Mouse (Mus musculus) forebrain, postnatal 0 days (tissue): ENCODE measurements around the gene Miox. TPM values are rescaled to one million over a fixed set of nuclear protein-coding genes. Genes with fewer than 3 reads are reported as not detected.

Source experiments
- ATAC-seq: fragments of 200-750 bp; cut with Nextera tagmentation; 2 replicates; pipeline ENCODE4 v1.8.0; 2017; ENCODE audit warnings: mild to moderate bottlenecking, moderate library complexity
- DNase-seq: peaks from one replicate; pipeline ENCODE4 v3.0.0-alpha.2; 2015
- H3K27ac ChIP-seq: fragments of 300-500 bp; sonication (generic); 2 replicates; pipeline ENCODE4 v1.5.1; 2014; ENCODE audit warnings: low read depth, mild to moderate bottlenecking, antibody characterized with exemption, low read length, moderate library complexity, mixed read lengths
- H3K27me3 ChIP-seq: fragments of 300-500 bp; sonication (generic); 2 replicates; pipeline ENCODE4 v1.6.1; 2014; ENCODE audit warnings: mild to moderate bottlenecking, low read length, mixed read lengths; ENCODE audit not compliant: insufficient read depth
- H3K36me3 ChIP-seq: fragments of 300-500 bp; sonication (generic); 2 replicates; pipeline ENCODE4 v1.6.1; 2014; ENCODE audit warnings: mild to moderate bottlenecking, moderate library complexity; ENCODE audit not compliant: insufficient read depth
- H3K4me1 ChIP-seq: fragments of 300-500 bp; sonication (generic); 2 replicates; pipeline ENCODE4 v1.6.1; 2014; ENCODE audit warnings: antibody characterized with exemption; ENCODE audit not compliant: insufficient read depth
- H3K4me2 ChIP-seq: fragments of 300-500 bp; sonication (generic); 2 replicates; pipeline ENCODE4 v1.6.1; 2014; ENCODE audit warnings: low read depth, mild to moderate bottlenecking, moderate library complexity
- H3K4me3 ChIP-seq: fragments of 300-500 bp; sonication (generic); 2 replicates; pipeline ENCODE4 v1.5.1; 2014; ENCODE audit warnings: low read depth, low read length, mixed read lengths
- H3K9ac ChIP-seq: fragments of 300-500 bp; sonication (generic); 2 replicates; pipeline ENCODE4 v1.6.1; 2014; ENCODE audit warnings: mild to moderate bottlenecking
- H3K9me3 ChIP-seq: fragments of 300-500 bp; sonication (generic); 2 replicates; pipeline ENCODE4 v1.6.1; 2016; ENCODE audit warnings: low read length
- CTCF ChIP-seq: sonication (generic); IDR thresholded peaks from 2 replicates; pipeline ENCODE4 v1.5.1; 2016; ENCODE audit warnings: antibody characterized with exemption, control low read depth, low read depth
- WGBS: fragments of 180-500 bp; shearing (Covaris S2); extraction: QIAGEN DNeasy Blood & Tissue Kit; methylation state at CpG from one replicate; pipeline ENCODE4 v1.1.7; 2014; 5-methylcytosine and 5-hydroxymethylcytosine counted together
- polyA plus RNA-seq: library from polyadenylated mRNA; unstranded; fragments of >200 nt; fragmentation: Nextera tagmentation; extraction: Ambion mirVana; gene quantifications from 2 replicates; pipeline ENCODE4 v1.2.1, GENCODE M21; 2015
- total RNA-seq: library from RNA; depleted of rRNA; stranded (reverse); fragments of >200 nt; gene quantifications from 2 replicates; pipeline ENCODE4 v1.2.3, GENCODE M21; 2014

Miox gene
- total and polyA plus RNA-seq, 2 experiments from 2014 or later, result not detected

GRCm38 (mm10) chr15:89356372-89356771 lies 22.2 kb downstream of the Miox start:
- Histone ChIP-seq H3K9ac (peak overlapping the region; percentile 78), H3K27me3 (no peaks in the 10 kb centered on the region), H3K9me3 (no peaks in the 10 kb centered on the region), H3K4me3 (peak overlapping the region; percentile 82), H3K4me1 (peaks cover 16% of the 10 kb centered on the region), H3K27ac (peak overlapping the region; percentile 91), H3K36me3 (peaks cover 31% of the 10 kb centered on the region), H3K4me2 (peak overlapping the region; percentile 87)
- DNase-seq (peak; percentile 85), ATAC-seq (peak; percentile 77)
- 0% methylated on average over 15 of the region's 15 CpGs for WGBS
- TF ChIP-seq CTCF, result no peak

GRCm38 (mm10) chr15:89358784-89359183 lies 24.6 kb downstream of the Miox start:
- H3K36me3 ChIP-seq, result peaks cover 33% of the 10 kb centered on the region
- no peak overlapping the region for H3K4me3 ChIP-seq
- no peak for ATAC-seq
- no peak overlapping the region for H3K27ac ChIP-seq
- H3K4me1 ChIP-seq, result peaks cover 16% of the 10 kb centered on the region
- DNase-seq, result no peak
- no peaks in the 10 kb centered on the region for H3K9me3 ChIP-seq
- TF ChIP-seq CTCF, result no peak
- H3K27me3 ChIP-seq, result no peaks in the 10 kb centered on the region
- WGBS, result 86% methylated on average over 3 of the region's 3 CpGs
- no peak overlapping the region for H3K9ac ChIP-seq
- no peak overlapping the region for H3K4me2 ChIP-seq

GRCm38 (mm10) chr15:89363051-89363450 lies 28.9 kb downstream of the Miox start:
- DNase-seq (no peak), ATAC-seq (no peak)
- Histone ChIP-seq H3K27me3 (no peaks in the 10 kb centered on the region), H3K9ac (no peak overlapping the region), H3K4me2 (no peak overlapping the region), H3K36me3 (peaks cover 74% of the 10 kb centered on the region), H3K4me3 (no peak overlapping the region), H3K27ac (no peak overlapping the region), H3K4me1 (no peaks in the 10 kb centered on the region), H3K9me3 (no peaks in the 10 kb centered on the region)
- WGBS, result 90% methylated on average over 7 of the region's 7 CpGs
- no peak for TF ChIP-seq CTCF

- Histone ChIP-seq H3K9me3 (no peaks in the 10 kb centered on the region), H3K27me3 (no peaks in the 10 kb centered on the region), H3K9ac (no peak overlapping the region), H3K4me3 (no peak overlapping the region), H3K4me1 (no peaks in the 10 kb centered on the region), H3K4me2 (no peak overlapping the region), H3K27ac (no peak overlapping the region), H3K36me3 (peaks cover 92% of the 10 kb centered on the region)
- ATAC-seq, result no peak
- no peak for DNase-seq
- 91% methylated on average over 4 of the region's 4 CpGs for WGBS
- no peak for TF ChIP-seq CTCF
These were observed 30.9 kb downstream of the Miox start for GRCm38 (mm10) chr15:89365141-89365551.

GRCm38 (mm10) chr15:89372068-89372467 lies 37.9 kb downstream of the Miox start:
- Histone ChIP-seq H3K4me2 (no peak overlapping the region), H3K4me3 (no peak overlapping the region), H3K9me3 (no peaks in the 10 kb centered on the region), H3K27me3 (peaks cover 11% of the 10 kb centered on the region), H3K4me1 (peaks cover 3% of the 10 kb centered on the region; the same call in 1 of the 2 replicates), H3K9ac (no peak overlapping the region), H3K36me3 (peaks cover 53% of the 10 kb centered on the region), H3K27ac (no peak overlapping the region)
- ATAC-seq (no peak), DNase-seq (no peak)
- WGBS, result 84% methylated on average over 13 of the region's 13 CpGs
- TF ChIP-seq CTCF, result no peak

- H3K9ac ChIP-seq, result peak overlapping the region; percentile 92; the same call in 1 of the 2 replicates
- H3K4me1 ChIP-seq, result peaks cover 3% of the 10 kb centered on the region; the same call in 1 of the 2 replicates
These were observed 38.3 kb downstream of the Miox start for GRCm38 (mm10) chr15:89372536-89372935.

GRCm38 (mm10) chr15:89373027-89373761 lies 39.0 kb downstream of the Miox start:
- H3K9ac ChIP-seq, result peak overlapping the region; percentile 92
- peaks cover 22% of the 10 kb centered on the region for H3K27me3 ChIP-seq
- peaks cover 3% of the 10 kb centered on the region; the same call in 1 of the 2 replicates for H3K4me1 ChIP-seq
- H3K4me2 ChIP-seq, result peak overlapping the region; percentile 78
- peak overlapping the region; percentile 91 for H3K27ac ChIP-seq
- ATAC-seq, result peak; percentile 92
- H3K4me3 ChIP-seq, result peak overlapping the region; percentile 70
- peaks cover 41% of the 10 kb centered on the region for H3K36me3 ChIP-seq
- 2% methylated on average over 35 of the region's 35 CpGs for WGBS
- no peaks in the 10 kb centered on the region for H3K9me3 ChIP-seq
- TF ChIP-seq CTCF, result peak; percentile 77
- DNase-seq, result peak; percentile 88

More at GRCm38 (mm10) chr15:89372536-89372935, 38.3 kb downstream of the Miox start:
- WGBS, result 83% methylated on average over 7 of the region's 7 CpGs
- Histone ChIP-seq H3K27ac (no peak overlapping the region), H3K4me2 (peak overlapping the region; percentile 78), H3K36me3 (peaks cover 48% of the 10 kb centered on the region), H3K4me3 (no peak overlapping the region; the same call in 1 of the 2 replicates), H3K27me3 (peaks cover 15% of the 10 kb centered on the region), H3K9me3 (no peaks in the 10 kb centered on the region)
- no peak for DNase-seq
- no peak for ATAC-seq
- TF ChIP-seq CTCF, result no peak
